Mouse (Mus musculus): ENCODE data around the gene Cant1. TPM values are rescaled to one million over a fixed set of nuclear protein-coding genes. Genes with fewer than 3 reads are reported as not detected.

Gene Cant1
- total RNA-seq (2021) = 10 to 100 TPM; 17.9 to 20.9 TPM
- long read RNA-seq, experiment 1, full-length matches to known transcripts = 10 of 11 reads
- long read RNA-seq, experiment 1, partial matches to known transcripts = 0 of 11 reads
- long read RNA-seq, experiment 1, other reads (novel, unspliced or antisense) = 1 of 11 reads
- long read RNA-seq, experiment 2, full-length matches to known transcripts = 10 of 15 reads
- long read RNA-seq, experiment 2, partial matches to known transcripts = 2 of 15 reads
- long read RNA-seq, experiment 2, other reads (novel, unspliced or antisense) = 3 of 15 reads

- intact Hi-C loops (cut with DNase I) = no loop called here
- peak; percentile 97 to 98 for DNase-seq
Measured at GRCm38 (mm10) chr11:118418834-118419504, at the start of gene Cant1. Gene Cant1 (minus strand): TSS chr11:118419086.

DNA sequence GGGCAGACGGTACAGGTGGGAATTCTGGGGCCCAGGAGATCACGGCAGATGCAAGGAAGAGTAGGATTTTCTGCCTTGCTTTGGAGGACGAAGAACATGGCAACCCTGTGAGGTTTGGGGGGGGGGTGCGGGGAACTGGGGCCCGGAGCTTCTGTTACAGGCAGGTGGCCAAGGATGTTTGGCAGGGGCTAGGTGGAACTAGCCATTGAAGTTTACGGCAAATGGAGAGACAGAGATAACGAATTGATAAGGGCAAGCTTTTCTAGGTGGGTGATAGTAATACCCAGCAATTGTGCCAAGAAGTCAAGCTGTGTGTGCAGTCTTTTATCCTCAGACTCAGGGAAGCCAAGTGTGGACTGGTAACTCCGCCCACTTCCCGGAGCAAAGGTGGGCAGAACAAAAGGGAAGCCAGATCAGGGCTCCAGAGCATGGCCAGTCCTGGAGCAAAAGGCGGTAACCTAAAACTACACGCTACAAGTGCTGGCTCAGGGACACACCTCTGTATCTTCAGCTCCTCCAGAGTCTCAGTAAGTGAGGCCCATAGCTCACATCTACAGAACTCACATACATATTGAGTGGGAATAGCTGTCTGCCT lies 48.7 kb upstream of the Cant1 start:
- no peak for DNase-seq
- intact Hi-C loops (cut with DNase I) = no loop called here

GRCm38 (mm10) chr11:118460280-118460679 lies 41.4 kb upstream of the Cant1 start:
- intact Hi-C loops (cut with DNase I) = no loop called here
- DNase-seq = peak in 1 of 2 experiments; percentile 50

- intact Hi-C loops (cut with DNase I) = no loop called here
- no peak for DNase-seq
Measured at GRCm38 (mm10) chr11:118459536-118459935, 40.6 kb upstream of the Cant1 start.

- intact Hi-C loops (cut with DNase I) = no loop called here
- DNase-seq = peak; percentile 60 to 73
Measured at GRCm38 (mm10) chr11:118459051-118459450, 40.2 kb upstream of the Cant1 start.

- peak in 1 of 2 experiments; percentile 47 for DNase-seq
- intact Hi-C loops (cut with DNase I) = no loop called here
Measured at GRCm38 (mm10) chr11:118456937-118457336, 38.1 kb upstream of the Cant1 start.

DNA sequence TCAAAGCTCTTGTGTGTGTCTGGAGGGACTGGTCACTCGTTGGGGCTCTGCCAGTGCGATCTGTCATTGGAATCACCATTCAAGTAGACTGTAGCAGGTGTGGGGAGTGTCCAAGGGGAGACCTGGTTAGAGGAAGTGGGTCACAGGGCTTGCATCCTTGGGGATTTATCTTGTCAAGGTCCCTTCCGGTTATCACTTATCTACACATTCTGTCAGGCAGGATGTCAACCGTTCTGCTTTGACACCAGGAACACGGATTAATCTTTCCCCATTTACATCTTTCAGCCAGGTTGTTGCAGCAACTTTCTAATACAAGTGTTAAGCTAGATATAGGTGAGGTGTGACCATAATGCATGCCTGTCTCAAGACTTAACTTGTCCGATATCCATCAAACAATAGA lies 36.9 kb upstream of the Cant1 start:
- intact Hi-C loops (cut with DNase I) = no loop called here

GRCm38 (mm10) chr11:118453886-118454671 lies 35.2 kb upstream of the Cant1 start:
- intact Hi-C loops (cut with DNase I) = no loop called here
- DNase-seq = peak; percentile 64 to 67

More for the DNA sequence above, 36.9 kb upstream of the Cant1 start:
- no peak for DNase-seq

- DNase-seq = no peak
- intact Hi-C loops (cut with DNase I) = no loop called here
Measured at GRCm38 (mm10) chr11:118452955-118453354, 34.1 kb upstream of the Cant1 start.

DNA sequence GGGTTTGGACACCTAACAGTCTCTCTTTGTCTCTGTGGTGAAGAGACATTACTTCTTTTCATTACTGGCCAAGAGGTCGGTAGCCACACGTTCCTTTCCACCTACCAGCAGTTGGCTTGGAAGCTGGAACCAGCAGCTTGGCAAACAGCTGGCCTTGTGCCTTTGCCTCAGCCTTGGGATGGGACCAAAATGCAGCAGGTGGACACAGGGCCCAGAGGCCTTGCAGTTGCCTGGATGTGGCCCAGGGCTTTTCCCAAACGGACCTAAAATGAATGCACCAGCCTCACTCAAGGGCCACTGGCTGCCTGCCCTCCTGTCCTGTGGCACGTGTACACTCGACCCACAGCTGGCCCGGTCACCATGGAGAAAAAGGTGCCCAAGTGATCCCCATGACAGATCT lies 32.3 kb upstream of the Cant1 start:
- DNase-seq = no peak
- intact Hi-C loops (cut with DNase I) = no loop called here

DNA sequence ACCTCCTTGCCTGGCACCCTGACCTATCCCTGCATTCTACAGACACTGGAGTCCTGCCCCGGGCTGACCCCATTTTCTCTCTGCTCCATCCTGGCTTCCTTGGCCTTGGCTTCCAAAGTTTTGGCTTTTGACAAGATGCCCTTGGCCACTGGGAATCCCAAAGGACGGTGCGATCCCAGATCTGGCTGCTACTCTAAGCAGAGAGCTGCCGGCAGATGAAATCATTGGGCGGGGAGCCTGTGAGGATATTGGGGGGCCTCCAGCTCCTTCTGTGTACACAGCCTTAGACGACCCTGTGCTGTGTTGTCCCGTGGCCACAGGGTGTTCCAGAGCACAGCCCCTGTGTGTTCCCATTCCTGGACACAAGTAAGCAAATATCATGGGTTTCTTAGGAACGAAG lies 29.5 kb upstream of the Cant1 start:
- DNase-seq = peak; percentile 72 to 77
- intact Hi-C loops (cut with DNase I) = no loop called here

DNA sequence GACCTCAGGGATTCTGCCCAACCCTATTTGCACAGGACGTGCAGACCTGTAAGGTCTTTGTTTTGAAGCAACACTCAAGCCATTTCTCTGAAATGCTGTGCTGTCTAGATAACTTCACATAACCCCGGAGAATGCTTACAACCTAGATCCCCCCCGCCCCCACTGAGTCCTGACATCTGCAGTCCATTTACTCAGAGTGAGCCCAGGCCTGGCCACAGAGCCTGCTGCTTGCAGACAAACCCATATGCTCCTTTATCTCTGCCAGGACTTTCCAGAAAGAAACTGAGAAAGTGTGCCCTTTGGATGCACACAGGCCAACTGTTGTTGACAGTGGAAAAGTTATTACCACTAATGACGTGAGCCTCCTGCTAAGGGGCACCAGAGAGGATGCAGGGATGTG lies 28.5 kb upstream of the Cant1 start:
- intact Hi-C loops (cut with DNase I) = loop anchor here (2.0 kb wide), 1 partner anchor 291 kb away; no protein-coding TSS in a partner anchor
- no peak for DNase-seq

DNA sequence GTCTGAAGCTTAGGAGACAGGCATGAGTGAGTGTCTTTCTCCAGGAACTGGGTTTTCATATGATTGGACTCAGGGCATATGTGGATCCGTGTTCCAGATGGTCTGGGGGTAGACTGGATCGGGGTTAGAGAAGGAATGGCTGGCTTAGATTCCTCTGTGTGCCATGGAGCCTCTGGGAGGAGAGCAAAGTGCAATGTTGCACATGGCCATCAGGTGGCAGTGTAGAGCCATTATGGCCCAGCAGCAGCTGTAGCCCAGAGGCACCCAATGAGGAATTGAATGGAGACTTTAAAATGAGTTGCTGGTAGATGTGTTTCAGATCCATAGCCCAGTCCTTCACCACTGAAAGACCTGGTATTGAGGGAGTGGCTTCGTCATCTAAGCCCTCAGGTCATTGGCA lies 27.0 kb upstream of the Cant1 start:
- peak; percentile 80 to 85 for DNase-seq
- intact Hi-C loops (cut with DNase I) = loop anchor here (1.0 to 2.0 kb wide), 2 partner anchors 45 to 293 kb away; no protein-coding TSS in a partner anchor

DNA sequence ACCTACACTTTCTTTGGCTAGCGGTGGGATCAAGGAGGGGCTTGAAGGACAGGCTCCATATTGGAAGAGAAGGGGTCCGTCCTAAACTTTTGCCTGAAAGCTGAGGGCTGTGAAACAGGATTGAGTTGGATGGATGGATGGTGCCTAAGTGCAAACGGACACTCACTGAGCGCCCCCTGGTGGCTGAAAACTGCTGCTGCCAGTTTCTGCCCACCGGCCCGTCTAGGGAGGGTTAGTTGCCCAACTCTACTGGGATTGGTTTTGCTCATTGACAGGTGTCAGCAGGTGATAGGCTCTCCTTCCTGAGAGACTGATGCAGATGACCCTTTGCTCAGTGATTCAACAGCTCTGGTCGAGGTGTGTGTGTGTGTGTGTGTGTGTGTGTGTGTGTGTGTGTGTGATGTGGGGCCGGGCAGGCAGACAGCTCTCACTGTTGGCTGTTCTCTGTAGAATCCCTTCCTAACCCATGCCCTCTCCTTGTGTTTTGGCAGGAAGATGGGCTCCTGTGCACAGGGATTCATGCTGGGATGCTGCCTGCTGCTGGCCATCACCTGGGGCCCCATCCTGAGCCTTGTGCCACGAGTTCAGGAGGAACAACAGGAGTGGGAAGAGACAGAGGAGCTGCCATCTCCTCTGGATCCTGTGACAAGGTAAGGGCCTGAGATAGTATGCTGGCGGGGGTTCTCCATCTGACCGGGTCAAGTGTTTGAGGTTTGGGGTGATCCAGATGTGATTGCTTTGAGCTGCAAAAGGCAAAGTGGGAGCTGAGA lies 24.5 kb upstream of the Cant1 start:
- intact Hi-C loops (cut with DNase I) = loop anchor here (1.0 kb wide), 1 partner anchor 20 kb away; no protein-coding TSS in a partner anchor
- DNase-seq = peak; percentile 81 to 89

DNA sequence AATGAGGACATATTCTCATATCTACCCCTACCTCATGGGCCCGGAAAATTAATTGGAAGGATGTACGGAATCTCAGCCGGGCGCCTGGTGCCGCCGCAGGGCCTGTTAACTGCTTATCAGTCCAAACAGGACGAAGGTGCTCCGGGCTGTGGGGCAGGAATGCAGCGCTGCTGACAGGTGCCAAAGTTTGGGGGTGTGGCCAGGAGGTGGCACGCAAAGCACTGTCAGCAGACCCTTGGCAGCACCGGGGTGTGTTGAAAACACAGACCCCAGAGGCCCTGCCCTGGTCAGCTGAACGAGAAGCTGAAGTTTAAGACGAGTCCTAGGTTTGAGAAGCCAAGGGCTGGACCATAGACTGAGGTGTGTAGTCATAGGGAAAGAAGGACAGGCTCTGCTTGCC lies 23.8 kb upstream of the Cant1 start:
- DNase-seq = no peak
- intact Hi-C loops (cut with DNase I) = loop anchor here (1.0 kb wide), 1 partner anchor 19 kb away; no protein-coding TSS in a partner anchor

- DNase-seq = no peak
- intact Hi-C loops (cut with DNase I) = no loop called here
Measured at GRCm38 (mm10) chr11:118438665-118439414, 20.0 kb upstream of the Cant1 start.

DNA sequence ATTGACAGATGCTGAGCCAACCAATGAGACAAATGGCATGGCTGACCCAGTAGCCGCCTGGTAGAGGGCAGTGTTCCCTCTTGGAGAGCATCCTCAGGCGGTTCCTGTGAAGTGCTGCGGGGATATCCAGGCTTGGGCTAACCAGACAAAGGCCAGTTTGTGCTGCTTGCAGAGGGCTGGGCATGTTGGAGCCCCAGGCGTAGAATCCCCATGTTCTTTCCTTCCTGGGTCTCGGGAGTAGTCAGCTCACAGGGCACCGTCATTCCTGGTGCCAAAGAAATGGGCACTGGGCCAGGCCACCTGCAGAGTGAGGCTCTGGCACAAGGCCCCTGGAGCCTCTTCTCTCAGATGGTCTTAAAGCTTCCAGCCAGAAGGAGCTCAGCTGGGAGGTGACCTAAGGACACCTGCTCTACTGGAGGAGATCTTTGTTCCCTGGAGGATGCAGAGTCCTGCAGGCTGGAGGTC lies 17.6 kb upstream of the Cant1 start:
- intact Hi-C loops (cut with DNase I) = no loop called here
- DNase-seq = no peak

DNA sequence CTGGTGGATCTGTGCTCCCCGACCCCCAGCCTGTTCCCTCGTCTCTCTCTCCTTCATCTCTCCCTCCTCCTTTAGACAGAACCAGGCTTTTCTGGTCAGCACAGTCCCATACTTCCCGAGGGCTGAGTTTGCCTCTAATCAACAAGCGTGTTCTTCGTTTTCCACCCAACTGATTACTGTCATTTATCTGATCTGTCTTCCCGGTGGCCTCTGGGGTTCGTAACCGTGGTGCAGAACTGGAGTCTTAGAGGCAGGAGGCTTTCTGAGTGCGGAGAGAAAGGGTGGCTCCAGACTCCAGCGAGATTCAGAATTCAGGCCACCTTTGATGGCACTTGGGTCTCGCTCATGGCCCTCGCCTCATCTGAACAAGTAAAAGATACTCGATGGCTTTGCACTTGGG lies 15.2 kb upstream of the Cant1 start:
- intact Hi-C loops (cut with DNase I) = no loop called here

DNA sequence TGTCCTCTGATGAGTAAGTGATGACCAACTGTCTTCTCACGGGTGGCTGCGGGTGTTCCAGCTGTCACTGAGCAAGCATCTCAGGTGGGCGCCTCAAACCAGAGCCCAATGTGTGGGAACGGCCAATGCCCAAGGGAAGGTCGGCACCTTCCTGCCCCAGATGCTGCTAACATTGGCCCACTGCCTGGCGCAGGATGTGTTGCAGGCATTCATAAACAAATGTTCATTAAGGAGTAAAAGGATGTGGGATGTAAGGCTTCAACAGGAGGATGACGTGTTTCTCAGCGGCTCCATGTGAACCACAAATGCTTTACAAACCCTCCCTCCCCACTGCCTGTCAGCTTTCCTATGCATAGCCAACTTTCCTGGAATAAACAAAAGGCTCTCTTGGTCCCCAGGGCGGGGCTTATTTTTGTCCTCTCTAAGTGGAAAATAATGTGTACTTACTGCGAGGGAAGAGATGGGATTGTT lies 14.5 kb upstream of the Cant1 start:
- peak in 1 of 2 experiments; percentile 46 for DNase-seq

More for the DNA sequence above, 15.2 kb upstream of the Cant1 start:
- no peak for DNase-seq

More for the DNA sequence above, 14.5 kb upstream of the Cant1 start:
- intact Hi-C loops (cut with DNase I) = no loop called here

Data from heart, postnatal 14 days (tissue).